In the genomic region with DNA sequence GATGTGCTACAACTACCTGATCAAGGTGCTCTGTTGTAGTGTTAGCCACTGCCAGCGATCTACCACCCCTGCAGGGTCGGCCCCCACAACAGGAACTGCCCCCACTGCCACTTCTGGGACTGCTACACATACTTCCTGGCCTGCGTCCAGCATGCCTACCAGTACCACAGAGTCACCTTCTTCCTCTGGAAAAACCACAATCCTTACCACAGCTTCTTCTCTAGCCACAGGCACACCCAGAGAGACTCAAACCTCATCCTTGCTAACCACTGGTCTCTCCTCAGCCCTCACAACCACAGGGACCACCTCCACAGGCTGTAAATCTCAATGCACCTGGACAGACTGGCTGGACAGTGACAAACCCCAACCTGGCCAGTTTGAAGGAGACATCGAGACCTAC, we compare ENCODE assay signal across 33 mouse cellular contexts. TPM values are rescaled to one million over a fixed set of nuclear protein-coding genes. Genes with fewer than 3 reads are reported as not detected.
"Had no signal": no experiment of that assay in that cellular context is flagged by ENCODE, and none has a peak within 500 bp of the region (broad histone marks: within the 10 kb centered on the region; RNA-seq: fewer than 3 reads in every experiment).

No protein-coding gene starts in this region.

- H3K4me3 ChIP-seq: gastrocnemius, adult 2 months; heart, adult 2 months; heart, embryonic 13.5 days; heart, embryonic 15.5 days; hindbrain, embryonic 10.5 days; hindbrain, embryonic 12.5 days; hindbrain, embryonic 15.5 days; layer of hippocampus, adult 2 months; left cerebral cortex, adult 2 months; limb, embryonic 13.5 days; limb, embryonic 15.5 days; liver, embryonic 12.5 days had no signal

- H3K27ac ChIP-seq: gastrocnemius, adult 2 months; heart, adult 2 months; heart, embryonic 13.5 days; heart, embryonic 15.5 days; hindbrain, embryonic 10.5 days; hindbrain, embryonic 12.5 days; hindbrain, embryonic 15.5 days; hindbrain, postnatal 0 days; layer of hippocampus, adult 2 months; left cerebral cortex, adult 2 months; limb, embryonic 13.5 days; limb, embryonic 15.5 days; liver, embryonic 12.5 days; liver, embryonic 14.5 days had no signal

- H3K4me1 ChIP-seq: heart, embryonic 13.5 days; heart, embryonic 15.5 days; hindbrain, embryonic 10.5 days; hindbrain, embryonic 12.5 days; hindbrain, embryonic 15.5 days; limb, embryonic 13.5 days; limb, embryonic 15.5 days; liver, embryonic 12.5 days had no signal

- ATAC-seq: hindbrain, postnatal 0 days; intestine, embryonic 16.5 days; liver, embryonic 12.5 days had no signal

- H3K9me3 ChIP-seq: heart, embryonic 13.5 days; heart, embryonic 15.5 days; hindbrain, embryonic 10.5 days; hindbrain, embryonic 12.5 days; hindbrain, embryonic 15.5 days; limb, embryonic 13.5 days; limb, embryonic 15.5 days; liver, embryonic 12.5 days had no signal

- H3K4me2 ChIP-seq: heart, embryonic 11.5 days; heart, embryonic 13.5 days; heart, embryonic 15.5 days; hindbrain, embryonic 12.5 days; hindbrain, embryonic 15.5 days; limb, embryonic 13.5 days; limb, embryonic 15.5 days; liver, embryonic 12.5 days had no signal

- H3K9ac ChIP-seq: heart, embryonic 13.5 days; heart, embryonic 15.5 days; hindbrain, embryonic 12.5 days; hindbrain, embryonic 15.5 days; limb, embryonic 13.5 days; limb, embryonic 15.5 days; liver, embryonic 12.5 days; liver, embryonic 14.5 days had no signal

- H3K36me3 ChIP-seq: heart, embryonic 13.5 days; heart, embryonic 15.5 days; hindbrain, embryonic 10.5 days; hindbrain, embryonic 12.5 days; hindbrain, embryonic 15.5 days; limb, embryonic 13.5 days; limb, embryonic 15.5 days; liver, embryonic 12.5 days had no signal

- DNase-seq: gastrocnemius, adult 2 months; gastrocnemius, postnatal 10 days; gastrocnemius, postnatal 25 days; heart, adult 11 months; heart, adult 2 months; heart, postnatal 14 days; heart, postnatal 36 days; kidney, adult 11 months; kidney, adult 8-10 months; kidney, postnatal 10 days; kidney, postnatal 25 days; kidney, postnatal 4 days; left cerebral cortex, postnatal 4 days had no signal

- H3K27me3 ChIP-seq: heart, embryonic 13.5 days; heart, embryonic 15.5 days; hindbrain, embryonic 12.5 days; hindbrain, embryonic 15.5 days; limb, embryonic 13.5 days; limb, embryonic 15.5 days had no signal

RNA-seq across cellular contexts. Expression of a gene that starts 22.2 kb away (rescaled TPM):
- total RNA-seq: gastrocnemius, adult 2 months; gastrocnemius, postnatal 25 days; heart, adult 2 months; heart, postnatal 36 days; hindbrain, postnatal 0 days; layer of hippocampus, adult 2 months; layer of hippocampus, postnatal 10 days; layer of hippocampus, postnatal 25 days; left cerebral cortex, adult 2 months; left cerebral cortex, postnatal 10 days; left cerebral cortex, postnatal 25 days; left cerebral cortex, postnatal 4 days; liver, adult 2 months had no signal
- polyA plus RNA-seq: intestine, embryonic 16.5 days; limb, embryonic 11.5 days; liver, adult 2 months; liver, embryonic 14.5 days had no signal
